Mouse (Mus musculus): Measurements from ENCODE around the gene Csf1.

Csf1 gene

GRCm38 (mm10) chr3:107759929-107760581, at the start of gene Csf1:
Gene Csf1 (minus strand): TSS chr3:107760469.
- peak; percentile 70 for DNase-seq (ENCODE audit: low spot score)

GRCm38 (mm10) chr3:107808013-107808750, 47.9 kb upstream of the Csf1 start:
- no peak for DNase-seq (ENCODE audit: low spot score)

- no peak for DNase-seq (ENCODE audit: low spot score)
Measured at GRCm38 (mm10) chr3:107807386-107807974, 47.2 kb upstream of the Csf1 start.

- DNase-seq (ENCODE audit: low spot score), result no peak
Measured at GRCm38 (mm10) chr3:107806916-107807315, 46.6 kb upstream of the Csf1 start.

GRCm38 (mm10) chr3:107804799-107805198, 44.5 kb upstream of the Csf1 start:
- DNase-seq (ENCODE audit: low spot score), result no peak

- no peak for DNase-seq (ENCODE audit: low spot score)
Measured at GRCm38 (mm10) chr3:107802185-107802946, 42.1 kb upstream of the Csf1 start.

- DNase-seq (ENCODE audit: low spot score), result no peak
Measured at GRCm38 (mm10) chr3:107798946-107799345, 38.7 kb upstream of the Csf1 start.

GRCm38 (mm10) chr3:107796191-107796983, 36.1 kb upstream of the Csf1 start:
- DNase-seq (ENCODE audit: low spot score), result no peak

- DNase-seq (ENCODE audit: low spot score), result no peak
Measured at GRCm38 (mm10) chr3:107794890-107795289, 34.6 kb upstream of the Csf1 start.

- peak; percentile 49 for DNase-seq (ENCODE audit: low spot score)
Measured at GRCm38 (mm10) chr3:107793300-107794201, 33.3 kb upstream of the Csf1 start.

GRCm38 (mm10) chr3:107792736-107793135, 32.5 kb upstream of the Csf1 start:
- DNase-seq (ENCODE audit: low spot score), result no peak

GRCm38 (mm10) chr3:107790766-107791303, 30.6 kb upstream of the Csf1 start:
- no peak for DNase-seq (ENCODE audit: low spot score)

GRCm38 (mm10) chr3:107790227-107790626, 30.0 kb upstream of the Csf1 start:
- no peak for DNase-seq (ENCODE audit: low spot score)

- no peak for DNase-seq (ENCODE audit: low spot score)
Measured at GRCm38 (mm10) chr3:107788885-107789284, 28.6 kb upstream of the Csf1 start.

- DNase-seq (ENCODE audit: low spot score), result no peak
Measured at GRCm38 (mm10) chr3:107787613-107788501, 27.6 kb upstream of the Csf1 start.

GRCm38 (mm10) chr3:107786980-107787612, 26.8 kb upstream of the Csf1 start:
- no peak for DNase-seq (ENCODE audit: low spot score)

- no peak for DNase-seq (ENCODE audit: low spot score)
Measured at GRCm38 (mm10) chr3:107786344-107786743, 26.1 kb upstream of the Csf1 start.

- DNase-seq (ENCODE audit: low spot score), result no peak
Measured at GRCm38 (mm10) chr3:107785546-107785945, 25.3 kb upstream of the Csf1 start.

GRCm38 (mm10) chr3:107783315-107783714, 23.0 kb upstream of the Csf1 start:
- DNase-seq (ENCODE audit: low spot score), result no peak
